ENCODE assay signal across 17 mouse cellular contexts in the genomic region with DNA sequence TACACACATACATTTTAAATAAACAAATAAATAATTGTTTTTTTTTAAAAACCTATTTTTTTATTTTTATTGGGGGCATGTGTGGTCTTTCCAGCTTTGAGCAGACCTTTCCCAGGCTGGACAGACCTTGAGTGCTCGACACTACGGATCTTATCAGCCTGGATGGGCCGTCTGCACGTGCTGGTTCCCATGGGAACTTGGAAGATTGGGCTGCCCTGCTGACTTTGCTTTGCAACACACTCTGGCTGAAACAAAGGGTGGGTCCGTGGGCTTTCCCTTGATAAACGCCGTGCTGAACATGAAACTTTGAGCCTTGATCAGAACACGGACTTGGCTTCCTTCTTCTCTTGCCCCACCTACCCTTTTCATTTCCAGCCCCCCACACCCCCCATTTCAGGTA. TPM values are rescaled to one million over a fixed set of nuclear protein-coding genes. Genes with fewer than 3 reads are reported as not detected.
DNase-seq lines count a peak whose midpoint lies in the region; ATAC-seq and TF ChIP-seq lines count a peak whose summit lies in the region.
"Had no signal": no experiment of that assay in that cellular context is flagged by ENCODE, and none has a peak within 500 bp of the region (broad histone marks: within the 10 kb centered on the region; RNA-seq: fewer than 3 reads in every experiment).

No protein-coding gene starts in this region.

- H3K9me3 ChIP-seq in heart, embryonic 11.5 days (replicated peaks; ENCODE audit: control insufficient read depth, low read length) = no peaks in the 10 kb centered on the region
- H3K9me3 ChIP-seq in intestine, embryonic 14.5 days (ENCODE audit: control insufficient read depth, low read length) = no peaks in the 10 kb centered on the region
- H3K9me3 ChIP-seq: forebrain, embryonic 12.5 days had no signal

- intact Hi-C loops in heart, postnatal 10 days (cut with DNase I) = no loop called here

- H3K4me1 ChIP-seq in heart, embryonic 11.5 days (ENCODE audit: control insufficient read depth, insufficient read depth, low read length) = 0 out of 2 replicates have a peak, but pooled peaks cover 3% of the 10 kb centered on the region
- H3K4me1 ChIP-seq in intestine, embryonic 14.5 days (replicated peaks; ENCODE audit: control insufficient read depth, insufficient read depth, low read length) = no peaks in the 10 kb centered on the region
- H3K4me1 ChIP-seq in testis, adult 2 months (ENCODE audit: control insufficient read depth, insufficient read depth, low read length) = peaks cover 18% of the 10 kb centered on the region
- H3K4me1 ChIP-seq: forebrain, embryonic 12.5 days had no signal

- TF ChIP-seq POLR2A in testis, adult 2 months (IDR thresholded peaks at IDR 0.05; ENCODE audit: control insufficient read depth, low read depth, low read length) = no peak

- DNase-seq in heart, postnatal 10 days = no peak
- DNase-seq in ovary, adult 18-20 months (ENCODE audit: low spot score) = peak; percentile 78
- DNase-seq in ovary, postnatal 14 days (ENCODE audit: low spot score) = no peak
- no peak for DNase-seq in intestine, embryonic 14.5 days (ENCODE audit: low spot score)
- no peak for DNase-seq in thymus, adult 18-20 months
- no peak for DNase-seq in left cerebral cortex, adult 11 months (ENCODE audit: low spot score)
- DNase-seq: kidney, adult 8-10 months; layer of hippocampus, adult 9-11 months; lung, postnatal 14 days had no signal

- WGBS in heart, embryonic 11.5 days (ENCODE audit: insufficient replicate concordance) = 18% methylated on average over 8 of the region's 8 CpGs
- 38% methylated on average over 8 of the region's 8 CpGs for WGBS in intestine, embryonic 14.5 days

- peak overlapping the region; percentile 47 for H3K4me2 ChIP-seq in heart, embryonic 11.5 days
- 0 out of 2 replicates have a peak overlapping the region, but pooled peaks have one; percentile 15 for H3K4me2 ChIP-seq in intestine, embryonic 14.5 days (ENCODE audit: low read length)
- H3K4me2 ChIP-seq: forebrain, embryonic 12.5 days had no signal

- H3K4me3 ChIP-seq in heart, embryonic 11.5 days (ENCODE audit: low read depth, low read length) = no peak overlapping the region
- H3K4me3 ChIP-seq in intestine, embryonic 14.5 days (ENCODE audit: low read depth, low read length) = no peak overlapping the region
- H3K4me3 ChIP-seq in testis, adult 2 months (ENCODE audit: control insufficient read depth, low read depth, low read length) = no peak overlapping the region
- H3K4me3 ChIP-seq: forebrain, embryonic 12.5 days had no signal

- H3K9ac ChIP-seq in heart, embryonic 11.5 days (ENCODE audit: low read depth, low read length) = peak overlapping the region; percentile 34; the same call in 1 of the 2 replicates
- no peak overlapping the region for H3K9ac ChIP-seq in intestine, embryonic 14.5 days (ENCODE audit: low read length)
- H3K9ac ChIP-seq: forebrain, embryonic 12.5 days had no signal

- no peaks in the 10 kb centered on the region for H3K36me3 ChIP-seq in heart, embryonic 11.5 days (ENCODE audit: control insufficient read depth, insufficient read depth, low read length)
- H3K36me3 ChIP-seq in intestine, embryonic 14.5 days (ENCODE audit: control insufficient read depth, insufficient read depth, low read length) = no peaks in the 10 kb centered on the region
- H3K36me3 ChIP-seq in testis, adult 2 months (ENCODE audit: control insufficient read depth, insufficient read depth, low read length) = no peaks in the 10 kb centered on the region
- H3K36me3 ChIP-seq: forebrain, embryonic 12.5 days had no signal

- no peak for ATAC-seq in heart, embryonic 11.5 days (replicated peaks; ENCODE audit: insufficient number of reproducible peaks, low FRiP score, low TSS enrichment)
- peak; percentile 53; the same call in 1 of the 2 replicates for ATAC-seq in intestine, embryonic 14.5 days (replicated peaks; ENCODE audit: low FRiP score, low TSS enrichment, low read depth)
- ATAC-seq: activated CD4-positive, CD25-positive, alpha-beta regulatory T cell, adult 4 months; midbrain, embryonic 16.5 days had no signal

- no peak for TF ChIP-seq CTCF in testis, adult 2 months (IDR thresholded peaks at IDR 0.05; ENCODE audit: control insufficient read depth, insufficient read depth, insufficient replicate concordance, low read depth, low read length)

- H3K27ac ChIP-seq in heart, embryonic 11.5 days (ENCODE audit: low read depth, low read length) = no peak overlapping the region
- H3K27ac ChIP-seq in intestine, embryonic 14.5 days (ENCODE audit: low read depth) = no peak overlapping the region
- H3K27ac ChIP-seq in testis, adult 2 months (ENCODE audit: control insufficient read depth, insufficient read depth, low read depth, low read length) = peak overlapping the region; percentile 30
- H3K27ac ChIP-seq: forebrain, embryonic 12.5 days had no signal

- H3K27me3 ChIP-seq in heart, embryonic 11.5 days (ENCODE audit: control insufficient read depth, insufficient read depth, low read length) = no peaks in the 10 kb centered on the region
- no peaks in the 10 kb centered on the region for H3K27me3 ChIP-seq in intestine, embryonic 14.5 days (replicated peaks; ENCODE audit: control insufficient read depth, insufficient read depth, low read length)
- no peaks in the 10 kb centered on the region for H3K27me3 ChIP-seq in testis, adult 2 months (ENCODE audit: control insufficient read depth, insufficient read depth, low read length)

RNA-seq across cellular contexts. Expression of a gene that starts 5.8 kb away (rescaled TPM):
- polyA plus RNA-seq in heart, embryonic 11.5 days (2014; fragmentation: Nextera tagmentation; extraction: Ambion mirVana) = 64.6 and 71.7 TPM in 2 replicates
- 100 to 1,000 TPM; 303 to 326 TPM for total RNA-seq in heart, postnatal 10 days (2021)
- polyA plus RNA-seq in intestine, embryonic 14.5 days (2014; fragmentation: Nextera tagmentation; extraction: Ambion mirVana) = 81.9 and 85.4 TPM in 2 replicates
- polyA plus RNA-seq in testis, adult 2 months (2012; rRNA removed) = 562 and 592 TPM in 2 replicates

RNA-seq across cellular contexts. Expression of a gene that starts 20.4 kb away (rescaled TPM):
- 309 and 324 TPM in 2 replicates for polyA plus RNA-seq in heart, embryonic 11.5 days (2014; fragmentation: Nextera tagmentation; extraction: Ambion mirVana)
- 1,000 to 10,000 TPM; 1,192 to 1,277 TPM for total RNA-seq in heart, postnatal 10 days (2021)
- 5.8 and 11.3 TPM in 2 replicates for polyA plus RNA-seq in intestine, embryonic 14.5 days (2014; fragmentation: Nextera tagmentation; extraction: Ambion mirVana)
- polyA plus RNA-seq in testis, adult 2 months (2012; rRNA removed) = 4.0 and 5.2 TPM in 2 replicates

RNA-seq across cellular contexts. Expression of a gene that starts 27.4 kb away (rescaled TPM):
- 120 and 126 TPM in 2 replicates for polyA plus RNA-seq in heart, embryonic 11.5 days (2014; fragmentation: Nextera tagmentation; extraction: Ambion mirVana)
- 10 to 100 TPM; 55.5 to 60.7 TPM for total RNA-seq in heart, postnatal 10 days (2021)
- 159 and 161 TPM in 2 replicates for polyA plus RNA-seq in intestine, embryonic 14.5 days (2014; fragmentation: Nextera tagmentation; extraction: Ambion mirVana)
- polyA plus RNA-seq in testis, adult 2 months (2012; rRNA removed) = 242 and 257 TPM in 2 replicates

RNA-seq across cellular contexts. Expression of a gene that starts 27.7 kb away (rescaled TPM):
- 184 and 185 TPM in 2 replicates for polyA plus RNA-seq in heart, embryonic 11.5 days (2014; fragmentation: Nextera tagmentation; extraction: Ambion mirVana)
- 10 to 100 TPM; 68.5 to 76.1 TPM for total RNA-seq in heart, postnatal 10 days (2021)
- polyA plus RNA-seq in intestine, embryonic 14.5 days (2014; fragmentation: Nextera tagmentation; extraction: Ambion mirVana) = 147 and 157 TPM in 2 replicates
- polyA plus RNA-seq in testis, adult 2 months (2012; rRNA removed) = 65.7 and 66.2 TPM in 2 replicates

RNA-seq across cellular contexts. Expression of a gene that starts 31.1 kb away (rescaled TPM):
- not detected in 2 replicates for polyA plus RNA-seq in heart, embryonic 11.5 days (2014; fragmentation: Nextera tagmentation; extraction: Ambion mirVana)
- not detected for total RNA-seq in heart, postnatal 10 days (2021)
- not detected in 2 replicates for polyA plus RNA-seq in intestine, embryonic 14.5 days (2014; fragmentation: Nextera tagmentation; extraction: Ambion mirVana)
- polyA plus RNA-seq in testis, adult 2 months (2012; rRNA removed) = 0.63 and 0.89 TPM in 2 replicates
- polyA plus RNA-seq: activated CD4-positive, CD25-positive, alpha-beta regulatory T cell, adult 4 months; cerebellum, adult 2 months; embryonic facial prominence, embryonic 11.5 days; forebrain, embryonic 12.5 days; limb, embryonic 11.5 days; midbrain, embryonic 16.5 days had no signal

Comparison
In these comparisons a context has a peak if more than half of its experiments do, and no peak if none do; other contexts are left out.
1. RNA of a gene that starts 20.4 kb away (polyA plus RNA-seq): 309 to 324 TPM in heart, embryonic 11.5 days; 5.8 to 11.3 TPM in intestine, embryonic 14.5 days and 4.0 to 5.2 TPM in testis, adult 2 months; every median in the first group is over 10 times any median in the second.